Mouse (Mus musculus): ENCODE results near the gene Tas2r135. TPM values are rescaled to one million over a fixed set of nuclear protein-coding genes. Genes with fewer than 3 reads are reported as not detected.

Tas2r135 gene
- polyA plus RNA-seq, 1 experiment = 0.07 TPM

DNA sequence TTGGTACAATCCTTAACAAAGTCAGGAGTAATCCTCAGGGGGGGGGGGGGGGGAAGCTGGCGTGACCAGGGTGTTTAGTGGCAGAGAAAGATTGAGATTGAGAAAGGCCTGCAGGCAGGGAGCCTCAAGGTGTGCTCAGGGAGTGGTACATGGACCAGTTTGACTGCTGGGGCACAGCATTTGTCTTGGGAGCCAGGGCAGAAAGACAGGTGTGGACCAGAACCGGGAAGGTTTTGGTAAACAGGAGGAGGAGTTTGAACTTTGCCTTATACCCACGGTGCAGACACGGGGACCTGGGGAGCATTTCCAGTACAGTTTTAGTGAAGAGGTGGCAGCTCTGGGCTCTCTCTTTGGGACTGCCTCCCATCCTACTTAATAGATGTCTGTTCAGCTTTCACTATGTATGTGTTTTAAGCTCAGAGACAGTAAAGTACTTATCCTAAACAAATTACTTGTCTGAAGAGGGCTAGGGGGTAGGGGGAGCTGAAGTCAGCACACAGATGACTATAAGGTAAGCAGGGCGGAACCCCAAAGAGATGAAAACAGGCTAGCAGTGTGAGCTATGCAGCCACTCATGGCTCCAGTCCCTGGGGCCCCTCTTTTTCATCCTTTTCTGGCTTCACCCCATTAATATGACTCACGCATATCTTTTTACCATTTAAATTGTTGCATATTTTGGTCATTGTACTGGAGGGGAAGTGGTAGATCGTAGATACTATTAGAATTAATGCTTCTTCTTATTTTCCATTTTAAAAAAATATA lies 31.4 kb upstream of the Tas2r135 start:
- DNase-seq (ENCODE audit: low read depth in 1 of 2, low spot score in 2 of 2) = no peak
- H3K36me3 ChIP-seq (ENCODE audit: control insufficient read depth, insufficient read depth, low read length) = no peaks in the 10 kb centered on the region
- TF ChIP-seq POLR2A (IDR thresholded peaks at IDR 0.05; ENCODE audit: low read depth, low read length) = no peak
- no peak for TF ChIP-seq CTCF (IDR thresholded peaks at IDR 0.05; ENCODE audit: extremely low read depth, insufficient read depth, insufficient read length, insufficient replicate concordance)
- no peak overlapping the region for H3K4me3 ChIP-seq (ENCODE audit: extremely low read depth, insufficient read depth, insufficient read length)
- H3K4me1 ChIP-seq (ENCODE audit: control insufficient read depth, insufficient read depth, insufficient read length) = peaks cover 7% of the 10 kb centered on the region
- no peaks in the 10 kb centered on the region for H3K27me3 ChIP-seq (ENCODE audit: control insufficient read depth, insufficient read depth, low read length)
- H3K27ac ChIP-seq (ENCODE audit: insufficient read depth, low read length) = no peak overlapping the region
- WGBS = 44% methylated on average over 7 of the region's 7 CpGs

DNA sequence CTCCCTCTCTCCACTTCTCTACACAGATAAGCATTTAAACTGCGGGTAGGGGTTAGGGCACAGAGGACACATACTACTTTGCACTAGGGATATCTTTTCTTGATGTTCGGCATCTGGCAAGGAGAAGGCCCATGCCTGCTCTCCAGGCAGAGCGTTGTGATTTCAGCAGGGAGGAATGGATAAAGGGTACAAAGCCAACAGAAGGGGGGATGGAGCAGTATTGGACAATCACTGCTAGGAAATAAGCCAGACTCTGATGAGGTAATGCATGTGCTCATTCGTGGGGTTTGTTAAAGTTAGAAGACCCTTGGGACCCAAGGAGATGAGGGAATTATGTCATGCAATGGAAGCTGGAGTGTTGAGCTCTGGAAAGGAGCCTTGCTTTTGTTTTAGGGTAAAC lies 30.5 kb upstream of the Tas2r135 start:
- no peaks in the 10 kb centered on the region for H3K36me3 ChIP-seq (ENCODE audit: control insufficient read depth, insufficient read depth, low read length)
- no peak for TF ChIP-seq POLR2A (IDR thresholded peaks at IDR 0.05; ENCODE audit: low read depth, low read length)
- no peak for TF ChIP-seq CTCF (IDR thresholded peaks at IDR 0.05; ENCODE audit: extremely low read depth, insufficient read depth, insufficient read length, insufficient replicate concordance)
- no peaks in the 10 kb centered on the region for H3K27me3 ChIP-seq (ENCODE audit: control insufficient read depth, insufficient read depth, low read length)
- WGBS = 89% methylated on average over 4 of the region's 4 CpGs
- H3K27ac ChIP-seq (ENCODE audit: insufficient read depth, low read length) = no peak overlapping the region
- H3K4me3 ChIP-seq (ENCODE audit: extremely low read depth, insufficient read depth, insufficient read length) = no peak overlapping the region
- H3K4me1 ChIP-seq (ENCODE audit: control insufficient read depth, insufficient read depth, insufficient read length) = peaks cover 7% of the 10 kb centered on the region
- DNase-seq (ENCODE audit: low read depth in 1 of 2, low spot score in 2 of 2) = no peak

DNA sequence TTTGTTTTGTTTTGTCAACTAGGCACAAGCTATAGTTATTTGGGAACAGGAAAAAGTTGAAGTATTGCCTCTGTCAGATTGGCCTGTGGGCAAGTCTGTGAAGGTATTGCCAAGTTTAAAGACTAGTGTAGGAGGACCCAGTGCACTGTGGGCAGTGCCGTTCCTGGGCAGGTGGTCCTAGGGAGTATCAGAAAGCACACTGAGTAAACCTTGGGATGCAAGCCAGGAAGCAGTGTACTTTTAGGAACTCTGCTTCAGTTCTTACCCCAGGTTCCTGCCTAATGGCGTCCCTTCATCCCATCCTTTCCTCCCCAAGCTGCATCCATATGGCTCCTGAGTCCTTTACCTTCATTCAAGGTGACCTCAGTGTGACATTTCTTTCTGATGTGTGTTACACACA lies 30.1 kb upstream of the Tas2r135 start:
- no peak for DNase-seq (ENCODE audit: low read depth in 1 of 2, low spot score in 2 of 2)
- H3K27me3 ChIP-seq (ENCODE audit: control insufficient read depth, insufficient read depth, low read length) = no peaks in the 10 kb centered on the region
- no peak overlapping the region for H3K27ac ChIP-seq (ENCODE audit: insufficient read depth, low read length)
- peaks cover 7% of the 10 kb centered on the region for H3K4me1 ChIP-seq (ENCODE audit: control insufficient read depth, insufficient read depth, insufficient read length)
- H3K4me3 ChIP-seq (ENCODE audit: extremely low read depth, insufficient read depth, insufficient read length) = no peak overlapping the region
- WGBS = 92% methylated on average over 2 of the region's 2 CpGs
- TF ChIP-seq CTCF (IDR thresholded peaks at IDR 0.05; ENCODE audit: extremely low read depth, insufficient read depth, insufficient read length, insufficient replicate concordance) (no peak), POLR2A (IDR thresholded peaks at IDR 0.05; ENCODE audit: low read depth, low read length) (no peak)
- H3K36me3 ChIP-seq (ENCODE audit: control insufficient read depth, insufficient read depth, low read length) = no peaks in the 10 kb centered on the region

DNA sequence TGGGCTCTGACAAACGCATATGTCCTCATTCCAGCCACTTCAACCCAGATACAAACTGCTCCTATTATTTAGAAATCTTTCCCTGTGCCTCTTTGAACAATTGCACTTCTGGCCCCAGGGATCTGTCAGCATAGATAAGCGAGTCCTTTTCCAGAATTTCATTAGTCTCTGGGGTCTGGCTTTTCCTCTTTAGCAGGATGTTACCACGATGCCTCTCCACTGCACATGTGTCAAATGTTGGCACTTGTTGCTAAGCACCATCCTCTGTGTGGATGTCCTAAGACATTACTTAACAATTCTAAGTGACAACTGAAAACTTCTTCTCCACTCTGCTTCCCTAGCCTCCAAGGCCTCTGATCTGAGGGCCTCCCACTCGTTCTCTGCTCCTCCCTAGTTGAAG lies 29.2 kb upstream of the Tas2r135 start:
- DNase-seq (ENCODE audit: low read depth in 1 of 2, low spot score in 2 of 2) = no peak
- Histone ChIP-seq H3K27me3 (ENCODE audit: control insufficient read depth, insufficient read depth, low read length) (no peaks in the 10 kb centered on the region), H3K4me1 (ENCODE audit: control insufficient read depth, insufficient read depth, insufficient read length) (peaks cover 7% of the 10 kb centered on the region), H3K4me3 (ENCODE audit: extremely low read depth, insufficient read depth, insufficient read length) (no peak overlapping the region), H3K36me3 (ENCODE audit: control insufficient read depth, insufficient read depth, low read length) (no peaks in the 10 kb centered on the region), H3K27ac (ENCODE audit: insufficient read depth, low read length) (no peak overlapping the region)
- TF ChIP-seq POLR2A (IDR thresholded peaks at IDR 0.05; ENCODE audit: low read depth, low read length) (no peak), CTCF (IDR thresholded peaks at IDR 0.05; ENCODE audit: extremely low read depth, insufficient read depth, insufficient read length, insufficient replicate concordance) (no peak)
- WGBS = 50% methylated on average over 4 of the region's 4 CpGs

DNA sequence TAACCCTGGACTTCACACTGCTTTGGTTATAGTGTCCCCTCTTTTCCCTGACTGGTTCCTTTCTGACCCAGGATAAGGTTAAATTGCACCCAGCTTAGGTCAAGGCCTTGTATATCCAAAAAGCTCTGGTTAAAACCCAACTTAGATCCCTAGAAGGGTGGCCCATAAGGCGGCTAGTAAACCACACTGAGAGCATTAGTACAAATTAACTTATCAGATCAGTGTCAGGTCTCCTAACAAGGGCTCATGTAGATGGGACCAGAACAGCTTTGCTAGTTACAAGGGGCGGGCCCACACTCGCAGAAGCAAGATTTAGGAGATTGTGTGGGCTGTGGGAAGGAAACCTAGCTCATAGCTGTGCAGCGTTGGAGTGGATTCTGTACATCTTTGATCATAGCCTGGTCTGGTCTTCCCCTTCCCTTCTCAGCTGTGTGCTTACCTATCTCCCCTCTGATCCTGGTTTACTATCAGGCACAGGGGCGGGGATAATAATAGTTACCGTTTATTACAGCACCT lies 28.7 kb upstream of the Tas2r135 start:
- 61% methylated on average over 6 of the region's 6 CpGs for WGBS
- H3K27ac ChIP-seq (ENCODE audit: insufficient read depth, low read length) = no peak overlapping the region

DNA sequence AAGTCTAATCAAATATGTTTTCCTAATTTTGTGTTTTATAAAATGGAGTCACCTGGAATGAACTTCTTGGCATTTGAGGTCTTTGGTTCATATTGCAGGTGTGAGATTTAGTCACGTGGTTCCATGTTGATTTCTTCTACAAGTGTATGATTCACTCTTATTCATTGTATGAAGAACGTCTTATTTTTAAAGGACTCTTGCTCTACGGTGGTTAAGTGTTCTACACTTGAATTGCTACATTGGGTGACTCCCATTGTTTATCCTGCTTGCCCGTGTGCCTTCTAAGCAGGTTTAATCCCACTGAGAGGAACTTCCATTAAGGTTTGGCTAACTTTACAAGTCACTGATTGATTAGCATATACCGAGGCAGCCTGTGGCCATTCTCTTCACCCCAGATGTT lies 28.0 kb upstream of the Tas2r135 start:
- WGBS = 91% methylated on average over 5 of the region's 5 CpGs
- H3K27me3 ChIP-seq (ENCODE audit: control insufficient read depth, insufficient read depth, low read length) = no peaks in the 10 kb centered on the region
- DNase-seq (ENCODE audit: low read depth in 1 of 2, low spot score in 2 of 2) = no peak
- no peak overlapping the region for H3K27ac ChIP-seq (ENCODE audit: insufficient read depth, low read length)
- H3K4me3 ChIP-seq (ENCODE audit: extremely low read depth, insufficient read depth, insufficient read length) = no peak overlapping the region
- TF ChIP-seq POLR2A (IDR thresholded peaks at IDR 0.05; ENCODE audit: low read depth, low read length) (no peak), CTCF (IDR thresholded peaks at IDR 0.05; ENCODE audit: extremely low read depth, insufficient read depth, insufficient read length, insufficient replicate concordance) (no peak)
- H3K4me1 ChIP-seq (ENCODE audit: control insufficient read depth, insufficient read depth, insufficient read length) = peaks cover 7% of the 10 kb centered on the region
- no peaks in the 10 kb centered on the region for H3K36me3 ChIP-seq (ENCODE audit: control insufficient read depth, insufficient read depth, low read length)

More for the DNA sequence above, 28.7 kb upstream of the Tas2r135 start:
- DNase-seq (ENCODE audit: low read depth in 1 of 2, low spot score in 2 of 2) = no peak
- Histone ChIP-seq H3K4me1 (ENCODE audit: control insufficient read depth, insufficient read depth, insufficient read length) (peaks cover 7% of the 10 kb centered on the region), H3K4me3 (ENCODE audit: extremely low read depth, insufficient read depth, insufficient read length) (no peak overlapping the region), H3K27me3 (ENCODE audit: control insufficient read depth, insufficient read depth, low read length) (no peaks in the 10 kb centered on the region), H3K36me3 (ENCODE audit: control insufficient read depth, insufficient read depth, low read length) (no peaks in the 10 kb centered on the region)
- TF ChIP-seq CTCF (IDR thresholded peaks at IDR 0.05; ENCODE audit: extremely low read depth, insufficient read depth, insufficient read length, insufficient replicate concordance) (no peak), POLR2A (IDR thresholded peaks at IDR 0.05; ENCODE audit: low read depth, low read length) (no peak)

DNA sequence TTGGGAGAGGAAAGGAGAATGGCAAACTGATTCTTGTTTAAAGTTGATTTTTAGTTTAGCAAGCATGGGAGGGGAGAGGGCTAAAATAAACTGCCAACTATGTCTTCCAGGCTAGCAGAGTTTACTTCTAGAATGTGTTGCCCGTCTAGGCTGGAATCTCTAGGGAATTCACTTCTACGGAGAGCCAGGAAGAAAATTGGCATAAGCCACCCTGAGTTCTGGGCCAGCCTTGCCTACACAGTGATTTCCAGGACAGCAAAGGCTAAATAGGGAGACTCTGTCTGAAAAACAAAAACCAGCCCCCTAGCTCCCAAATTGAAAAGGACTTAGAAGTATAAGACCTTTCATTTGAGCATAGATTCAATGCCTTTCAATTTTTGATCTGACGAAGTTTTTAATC lies 25.7 kb upstream of the Tas2r135 start:
- WGBS = 90% methylated on average over 3 of the region's 3 CpGs
- no peak overlapping the region for H3K4me3 ChIP-seq (ENCODE audit: extremely low read depth, insufficient read depth, insufficient read length)
- no peaks in the 10 kb centered on the region for H3K36me3 ChIP-seq (ENCODE audit: control insufficient read depth, insufficient read depth, low read length)
- no peak for DNase-seq (ENCODE audit: low read depth in 1 of 2, low spot score in 2 of 2)
- no peak overlapping the region for H3K27ac ChIP-seq (ENCODE audit: insufficient read depth, low read length)
- H3K27me3 ChIP-seq (ENCODE audit: control insufficient read depth, insufficient read depth, low read length) = no peaks in the 10 kb centered on the region
- TF ChIP-seq CTCF (IDR thresholded peaks at IDR 0.05; ENCODE audit: extremely low read depth, insufficient read depth, insufficient read length, insufficient replicate concordance) = no peak
- H3K4me1 ChIP-seq (ENCODE audit: control insufficient read depth, insufficient read depth, insufficient read length) = no peaks in the 10 kb centered on the region
